Mouse (Mus musculus) CD4-positive, CD25-positive, alpha-beta regulatory T cell (primary cell): ENCODE results near the gene Acat3. TPM values are rescaled to one million over a fixed set of nuclear protein-coding genes. Genes with fewer than 3 reads are reported as not detected.

Experiments
- polyA plus RNA-seq: library from polyadenylated mRNA; unstranded; fragments of 100-300 nt; shearing (Covaris generic); gene quantifications from one replicate; pipeline ENCODE4 v1.2.1, GENCODE M21; 2017

Gene Acat3
- polyA plus RNA-seq = 0.22 TPM

DNA sequence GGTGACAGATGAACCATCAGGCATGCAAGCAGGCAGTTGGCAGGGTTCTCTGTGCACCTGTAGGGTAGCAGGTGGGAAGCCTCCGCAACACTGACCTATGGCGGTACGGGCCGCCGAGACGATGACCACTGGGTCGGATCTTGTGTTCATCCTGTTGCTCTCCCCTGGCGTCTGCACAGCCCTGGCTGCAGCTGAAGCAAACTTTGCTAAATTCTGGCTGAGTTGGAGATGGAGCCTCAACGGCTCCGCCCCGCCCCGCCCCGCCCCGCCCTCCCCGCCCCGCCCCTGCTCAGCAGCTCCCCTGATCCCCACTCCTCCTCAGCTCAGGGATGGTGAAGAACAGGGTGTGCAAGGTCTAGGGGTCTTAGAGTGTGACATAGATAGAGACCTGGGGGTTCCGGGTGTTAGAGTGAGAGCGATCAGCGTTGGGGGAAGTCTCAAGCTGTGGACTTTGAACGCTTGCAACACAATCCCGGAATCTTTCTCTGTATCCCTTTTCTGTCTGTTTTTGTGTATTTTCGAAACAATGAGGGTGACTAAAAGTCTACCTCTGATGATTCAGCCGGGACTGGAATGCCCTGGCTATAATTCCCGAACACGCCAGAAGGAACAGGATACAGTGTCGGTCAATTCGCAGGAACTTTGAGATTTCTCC, at the start of gene Acat3:
Acat3 (minus strand) TSS at position 450 of the 655 bp plus-strand sequence.

DNA sequence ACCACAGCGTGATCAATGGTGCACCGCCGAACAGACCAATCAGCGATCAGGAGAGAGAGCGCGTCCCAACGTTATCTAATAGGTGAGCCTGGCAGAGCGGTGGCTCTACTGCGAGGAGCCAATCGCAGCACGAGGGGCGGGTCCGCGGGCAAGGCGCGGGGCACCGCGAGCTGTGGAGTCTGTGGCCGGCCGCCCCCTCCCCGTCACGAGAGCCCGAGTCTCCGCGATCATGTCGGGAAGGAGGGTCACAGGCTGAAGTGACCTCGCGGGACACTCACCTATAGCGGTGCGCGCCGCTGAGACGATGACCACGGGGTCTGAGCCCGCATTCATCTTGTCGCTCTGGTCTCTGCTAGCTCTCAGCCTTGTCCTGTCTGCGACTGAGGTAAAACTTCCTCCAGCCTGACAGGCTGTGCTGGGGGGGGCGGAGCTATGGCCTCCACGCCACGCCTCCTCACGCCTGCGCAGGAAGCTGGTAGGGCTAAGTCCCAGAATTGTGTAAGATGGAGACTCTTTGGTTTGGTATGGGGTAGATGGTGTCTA, 20.0 kb upstream of the Acat3 start, which contains the start of gene Acat2:
Acat2 (minus strand) TSS at position 417 of the 543 bp plus-strand sequence.

DNA sequence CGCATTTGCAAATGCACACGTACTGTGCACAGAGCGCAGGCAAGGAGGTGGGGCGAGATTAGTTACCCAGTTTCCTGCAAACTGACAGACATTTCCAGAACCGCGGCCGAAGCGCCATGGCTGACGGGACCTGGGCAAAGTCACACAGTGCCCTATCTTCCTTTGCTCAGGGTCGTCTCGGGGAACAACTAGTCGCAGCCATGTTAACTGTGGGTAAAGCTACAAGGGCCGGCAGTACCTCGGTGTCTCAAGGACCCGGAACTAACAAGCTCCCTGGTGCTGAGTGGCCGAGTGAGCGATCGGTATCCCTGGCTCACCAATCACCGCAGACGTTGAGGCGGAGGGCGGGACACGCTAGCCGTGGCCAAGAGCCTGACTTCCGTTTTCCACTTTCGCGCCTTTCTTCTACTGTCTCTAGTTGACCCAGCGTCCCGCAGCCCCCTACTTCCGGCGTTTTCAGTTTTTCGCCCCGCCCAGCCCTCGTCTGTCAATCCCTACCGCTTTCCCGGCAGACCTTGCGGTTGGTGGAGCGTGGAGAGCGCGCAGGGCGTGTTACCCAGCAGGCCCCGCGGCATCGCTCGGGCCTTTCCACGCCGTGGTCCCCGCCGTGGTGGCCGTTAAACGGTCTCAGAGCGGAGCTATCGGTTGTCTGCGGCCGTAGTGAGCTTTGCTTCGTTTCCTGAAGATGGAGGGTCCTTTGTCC, 24.4 kb downstream of the Acat3 start, which contains the start of gene Mrpl18:
Mrpl18 (minus strand) TSS at position 465 of the 703 bp plus-strand sequence.

DNA sequence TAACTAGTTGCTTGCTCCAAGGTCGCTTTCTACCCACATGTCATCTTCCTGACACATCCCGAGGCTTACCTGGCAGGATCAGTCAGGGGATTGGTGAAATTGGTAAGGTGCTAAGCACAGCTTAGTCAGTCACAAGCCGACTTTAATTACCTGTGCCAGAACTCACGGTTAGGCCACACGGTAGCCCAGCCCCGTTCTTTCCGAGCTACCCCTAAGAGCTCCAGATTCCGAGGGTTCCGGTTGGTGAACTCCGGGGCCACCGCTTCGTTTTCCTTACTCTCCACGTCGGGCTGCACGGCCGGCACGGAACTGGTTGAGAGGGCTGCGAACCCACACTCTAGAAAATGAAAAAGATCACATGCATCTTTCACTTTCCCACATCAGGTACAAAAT, 24.9 kb downstream of the Acat3 start, which contains the start of gene Tcp1:
Tcp1 (plus strand) TSS at position 214 of the 393 bp plus-strand sequence.

DNA sequence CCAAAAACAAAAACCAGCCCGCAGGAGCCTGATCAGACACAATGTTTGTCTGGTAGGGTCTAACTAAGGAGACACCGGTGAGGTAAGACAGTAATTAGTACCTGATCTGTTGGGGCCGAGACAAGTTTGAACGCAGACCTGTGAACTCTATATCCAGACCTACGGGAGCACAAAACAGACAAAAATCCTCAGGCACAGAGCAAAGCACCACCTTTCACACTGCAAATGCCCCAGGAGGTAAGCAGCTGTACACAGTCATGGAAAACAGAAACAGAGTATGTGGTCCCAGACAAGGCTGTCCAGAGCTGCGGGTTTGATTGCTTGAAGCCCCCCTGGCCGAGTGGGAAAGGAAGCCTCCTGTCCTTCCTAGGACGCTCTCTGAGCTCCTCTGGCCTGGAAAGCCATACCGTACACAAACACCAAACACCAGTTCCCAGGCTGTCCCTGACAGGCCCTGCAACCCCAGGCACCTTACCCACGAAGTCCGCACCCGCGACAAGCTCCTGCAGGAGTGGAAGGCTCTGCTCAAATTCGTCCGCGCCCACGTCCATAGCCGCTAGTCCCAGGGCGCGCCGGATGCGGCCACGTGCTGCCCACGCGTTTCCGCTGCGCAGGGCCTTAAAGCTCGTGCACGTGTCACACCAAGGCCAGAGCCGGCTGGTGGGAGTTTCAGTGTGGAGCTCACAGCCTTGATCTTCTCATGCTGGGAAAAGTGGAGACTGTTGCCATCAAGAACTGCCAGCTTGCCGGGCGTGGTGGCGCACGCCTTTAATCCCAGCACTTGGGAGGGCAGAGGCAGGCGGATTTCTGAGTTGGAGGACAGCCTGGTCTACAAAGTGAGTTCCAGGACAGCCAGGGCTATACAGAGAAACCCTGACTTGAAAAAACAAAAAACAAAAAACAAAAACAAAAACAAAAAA, 30.8 kb downstream of the Acat3 start, which contains the start of gene Pnldc1:
Pnldc1 (minus strand) TSS at position 870 of the 920 bp plus-strand sequence.

DNA sequence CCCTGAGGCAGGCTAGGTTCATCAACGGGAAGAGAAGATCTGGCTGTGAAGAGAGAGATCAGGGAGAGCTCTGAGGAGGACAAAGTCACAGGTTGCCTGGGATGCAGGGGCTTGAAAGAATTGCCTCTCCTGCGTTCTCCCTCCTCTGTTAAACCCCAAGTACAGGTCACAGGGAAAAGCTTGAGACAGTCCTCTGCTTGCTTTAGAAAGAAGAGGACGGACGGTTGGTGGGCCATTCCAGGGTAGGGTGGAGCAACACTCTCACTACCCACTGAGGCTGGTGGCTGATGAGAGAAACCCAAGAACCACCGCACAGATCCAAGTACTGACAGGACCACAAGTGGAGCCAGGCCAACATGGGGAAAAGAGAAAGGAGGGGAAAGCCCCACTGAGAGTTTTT, 64.7 kb downstream of the Acat3 start, which contains the start of gene Mrgprh:
Mrgprh (plus strand) TSS at position 301 of the 400 bp plus-strand sequence.

Other genes starting within 250 kb of the Acat3 start
- 76.8 TPM for gene Igf2r, start 170.9 kb downstream of the Acat3 start, polyA plus RNA-seq
- gene Mas1, start 72.5 kb downstream of the Acat3 start, polyA plus RNA-seq = 0.31 TPM
- not detected for gene Mrgprh, start 64.6 kb downstream of the Acat3 start, polyA plus RNA-seq
- 0.61 TPM for gene Pnldc1, start 30.4 kb downstream of the Acat3 start, polyA plus RNA-seq
- gene Tcp1, start 24.9 kb downstream of the Acat3 start, polyA plus RNA-seq = 198 TPM
- 118 TPM for gene Mrpl18, start 24.3 kb downstream of the Acat3 start, polyA plus RNA-seq
- 33.0 TPM for gene Acat2, start 20.1 kb upstream of the Acat3 start, polyA plus RNA-seq
- 76.6 TPM for gene Wtap, start 53.6 kb upstream of the Acat3 start, polyA plus RNA-seq
- gene Sod2, start 66.2 kb upstream of the Acat3 start, polyA plus RNA-seq = 106 TPM
- gene Gpr31b, start 111.7 kb upstream of the Acat3 start, polyA plus RNA-seq = not detected
- gene Tcp10b, start 120.5 kb upstream of the Acat3 start, polyA plus RNA-seq = not detected
- not detected for gene Unc93a, start 191.2 kb upstream of the Acat3 start, polyA plus RNA-seq